Mouse (Mus musculus): ENCODE data around the gene Defa31.
"Not testable (repeated sequence)": the region's sequence is repeated elsewhere in the genome, so short reads cannot be mapped to it uniquely, and the experiment has no call there.

Defa31 gene

DNA sequence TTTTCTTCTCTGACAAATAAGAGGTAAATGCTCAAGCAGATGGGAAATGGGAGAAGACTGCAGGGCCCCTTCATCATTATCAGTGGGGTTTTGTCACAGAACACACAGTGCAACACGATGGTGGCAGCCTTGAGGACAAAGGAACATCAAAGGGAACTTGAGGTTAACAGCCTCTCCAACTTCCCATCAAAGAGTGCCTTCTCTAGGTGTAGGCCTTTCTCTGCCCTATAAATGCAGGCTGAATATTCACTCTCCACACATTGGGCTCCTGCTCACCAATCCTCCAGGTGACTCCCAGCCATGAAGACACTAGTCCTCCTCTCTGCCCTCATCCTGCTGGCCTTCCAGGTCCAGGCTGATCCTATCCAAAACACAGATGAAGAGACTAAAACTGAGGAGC, at the start of gene Defa31:
Gene Defa31, plus strand, starts transcription at position 301 of the 400 bp plus-strand sequence.
- DNase-seq (ENCODE audit: low spot score), result not testable (repeated sequence)

DNA sequence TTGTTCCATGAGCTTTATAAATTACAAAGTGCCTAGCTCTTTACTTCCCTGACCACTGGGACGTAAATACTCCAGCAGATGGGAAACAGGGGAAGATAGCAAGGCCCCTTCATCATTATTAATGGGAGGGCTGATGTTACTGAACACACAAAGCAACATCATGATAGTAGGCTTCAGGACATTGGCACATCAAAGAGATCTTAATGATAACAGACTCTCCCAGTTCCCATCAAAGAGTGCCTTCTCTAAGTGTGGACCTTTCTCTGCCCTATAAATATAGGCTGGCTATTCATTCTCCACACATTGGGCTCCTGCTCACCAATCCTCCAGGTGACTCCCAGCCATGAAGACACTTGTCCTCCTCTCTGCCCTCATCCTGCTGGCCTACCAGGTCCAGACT, 29.4 kb upstream of the Defa31 start, which contains the start of gene Defa22:
Gene Defa22, plus strand, starts transcription at position 301 of the 400 bp plus-strand sequence.
- not testable (repeated sequence) for DNase-seq (ENCODE audit: low spot score)

DNA sequence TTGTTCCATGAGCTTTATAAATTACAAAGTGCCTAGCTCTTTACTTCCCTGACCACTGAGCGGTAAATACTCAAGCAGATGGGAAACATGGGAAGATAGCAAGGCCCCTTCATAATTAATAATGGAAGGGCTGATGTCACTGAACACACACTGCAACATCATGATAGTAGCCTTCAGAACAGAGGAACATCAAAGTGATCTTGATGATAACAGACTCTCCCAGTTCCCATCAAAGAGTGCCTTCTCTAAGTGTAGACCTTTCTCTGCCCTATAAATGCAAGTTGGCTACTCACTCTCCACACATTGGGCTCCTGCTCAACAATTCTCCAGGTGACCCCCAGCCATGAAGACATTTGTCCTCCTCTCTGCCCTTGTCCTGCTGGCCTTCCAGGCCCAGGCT, 9.8 kb downstream of the Defa31 start, which contains the start of gene Gm15293:
Gene Gm15293, plus strand, starts transcription at position 301 of the 400 bp plus-strand sequence.
- not testable (repeated sequence) for DNase-seq (ENCODE audit: low spot score)

Measured in urinary bladder, postnatal 10 days (tissue).